Mouse (Mus musculus): ENCODE data around the gene Bbs4.

Gene Bbs4

DNA sequence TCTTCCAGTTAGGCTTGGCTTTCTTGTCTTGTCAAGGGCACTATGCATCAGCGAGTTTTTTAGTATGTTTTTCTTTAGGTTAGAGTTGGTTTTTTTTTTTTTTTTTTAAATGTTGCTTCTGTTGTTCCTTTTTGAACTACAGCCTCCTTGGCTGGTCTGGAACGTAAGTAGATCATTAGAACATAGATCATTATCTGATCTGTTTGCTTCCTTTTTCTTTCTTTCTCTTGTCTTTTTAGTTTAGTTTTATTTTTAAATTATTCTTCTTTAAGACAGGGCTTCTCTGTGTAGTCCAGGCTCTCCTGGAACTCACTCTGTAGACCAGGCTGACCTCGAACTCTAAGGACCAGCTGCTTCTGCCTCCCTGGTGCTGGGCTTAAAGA, 60.8 kb downstream of the Bbs4 start:
- in situ Hi-C loops (cut with MboI, MseI): loop anchor here (5.0 to 25.0 kb wide), 2 partner anchors 195 to 730 kb away; partner anchors contain the start of genes Arih1 and Cd276

DNA sequence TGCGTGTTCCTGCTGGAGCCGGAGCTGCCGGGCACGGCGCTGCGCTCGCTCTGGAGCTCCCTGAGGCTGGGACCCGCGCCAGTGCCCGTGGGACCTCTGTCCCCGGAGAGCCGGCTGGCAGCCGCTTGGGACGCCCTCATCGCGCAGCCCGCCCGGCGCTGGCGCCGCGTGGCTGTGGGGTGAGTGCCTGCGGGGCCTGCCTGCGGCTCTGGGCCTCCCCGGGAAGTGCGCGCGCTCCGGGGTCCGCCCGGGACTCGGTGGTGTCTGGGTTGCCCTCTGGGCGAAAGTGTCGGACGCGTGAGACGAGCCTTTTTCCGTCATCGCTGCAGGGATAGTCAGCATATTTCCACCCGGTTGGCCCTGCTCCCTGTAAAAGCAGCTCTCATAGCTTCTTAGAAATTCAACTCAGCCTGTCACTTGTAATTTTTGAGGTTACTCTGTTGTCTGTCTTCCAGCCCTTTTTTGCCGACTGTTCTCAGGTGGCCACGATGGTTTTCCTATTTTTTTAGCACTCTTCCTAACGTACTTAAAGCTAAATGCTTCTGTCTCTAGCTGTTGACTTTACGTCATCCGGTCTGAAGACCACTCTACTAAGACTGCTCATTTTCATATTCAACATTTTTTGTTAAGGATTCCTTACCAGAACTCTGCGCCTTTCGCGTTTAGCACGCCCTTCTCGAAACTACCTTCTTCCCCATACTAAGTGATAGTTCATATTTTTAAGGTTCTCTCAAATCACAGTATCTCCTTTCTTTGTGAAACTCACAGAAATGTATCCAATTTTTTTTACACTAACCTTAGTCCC, 61.4 kb downstream of the Bbs4 start:
- in situ Hi-C loops (cut with MboI, MseI): loop anchor here (5.0 to 25.0 kb wide), 2 partner anchors 195 to 730 kb away; partner anchors contain the start of genes Arih1 and Cd276

DNA sequence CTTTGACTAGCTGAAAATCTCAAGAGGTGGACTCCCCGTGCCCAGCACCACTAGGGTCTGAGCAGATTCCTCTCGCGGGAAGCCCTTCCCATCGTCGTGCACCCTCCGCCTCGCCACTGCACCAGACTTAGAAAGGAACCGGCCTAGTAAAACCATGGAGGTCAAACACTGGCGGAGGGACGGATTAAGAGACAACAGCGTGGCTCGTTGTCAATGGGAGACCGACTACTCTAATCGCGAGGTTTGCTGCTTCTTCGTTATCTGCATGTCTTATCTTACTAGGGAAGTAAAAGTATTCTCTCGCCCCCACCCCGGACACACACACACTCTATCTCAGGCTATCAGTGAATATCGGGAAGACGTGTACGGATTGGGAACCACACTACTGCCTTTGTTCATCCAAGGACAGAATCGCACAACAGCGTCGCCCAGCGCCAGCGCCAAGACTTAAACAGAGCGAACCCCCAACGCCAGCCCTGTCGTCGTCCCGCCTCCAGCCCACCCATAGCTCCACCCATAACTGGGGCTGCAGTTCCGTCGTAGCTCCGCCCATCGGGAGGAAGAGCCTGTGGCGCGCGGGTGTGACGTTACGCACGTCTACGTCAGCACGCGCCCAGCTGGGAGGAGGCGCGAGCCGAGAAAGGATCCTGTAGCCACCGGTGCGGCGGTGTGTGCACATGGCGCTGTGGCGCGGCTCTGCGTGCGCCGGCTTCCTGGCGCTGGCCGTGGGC, 62.2 kb downstream of the Bbs4 start, which contains the start of gene Adpgk:
TSS of gene Adpgk (plus strand) at position 602 of the 731 bp plus-strand sequence.
- in situ Hi-C loops (cut with MboI, MseI): loop anchor here (5.0 to 25.0 kb wide), 2 partner anchors 196 to 729 kb away; partner anchors contain the start of genes Arih1 and Cd276

DNA sequence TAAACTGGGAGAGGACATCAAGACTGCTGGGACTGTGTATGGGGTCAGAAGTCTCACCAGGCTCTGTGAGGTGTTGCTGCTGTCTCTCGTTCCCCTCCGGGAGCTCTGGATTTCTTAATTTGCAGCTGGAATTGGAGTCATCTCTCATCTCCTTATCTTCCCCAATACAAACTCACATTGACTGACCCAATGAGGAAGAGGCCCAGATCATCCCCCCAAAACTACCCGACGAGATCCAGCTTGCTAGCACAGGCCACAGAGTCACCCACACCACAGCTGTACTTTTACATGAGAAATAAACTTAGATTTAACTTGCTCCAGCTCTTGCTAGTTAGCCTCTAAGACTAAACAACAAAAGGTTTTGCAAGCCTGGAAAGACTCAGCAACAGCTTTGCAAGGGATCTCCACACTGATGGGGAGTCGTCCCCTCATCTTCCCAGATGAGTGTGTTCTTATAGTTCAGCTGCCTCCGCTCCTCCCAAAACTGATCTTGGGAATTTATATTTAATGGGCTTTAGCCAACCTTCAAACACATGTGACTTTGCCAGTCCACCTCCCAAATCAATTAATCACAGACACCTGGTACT, 63.7 kb downstream of the Bbs4 start:
- in situ Hi-C loops (cut with MboI, MseI): loop anchor here (5.0 to 25.0 kb wide), 2 partner anchors 198 to 727 kb away; partner anchors contain the start of genes Arih1 and Cd276

DNA sequence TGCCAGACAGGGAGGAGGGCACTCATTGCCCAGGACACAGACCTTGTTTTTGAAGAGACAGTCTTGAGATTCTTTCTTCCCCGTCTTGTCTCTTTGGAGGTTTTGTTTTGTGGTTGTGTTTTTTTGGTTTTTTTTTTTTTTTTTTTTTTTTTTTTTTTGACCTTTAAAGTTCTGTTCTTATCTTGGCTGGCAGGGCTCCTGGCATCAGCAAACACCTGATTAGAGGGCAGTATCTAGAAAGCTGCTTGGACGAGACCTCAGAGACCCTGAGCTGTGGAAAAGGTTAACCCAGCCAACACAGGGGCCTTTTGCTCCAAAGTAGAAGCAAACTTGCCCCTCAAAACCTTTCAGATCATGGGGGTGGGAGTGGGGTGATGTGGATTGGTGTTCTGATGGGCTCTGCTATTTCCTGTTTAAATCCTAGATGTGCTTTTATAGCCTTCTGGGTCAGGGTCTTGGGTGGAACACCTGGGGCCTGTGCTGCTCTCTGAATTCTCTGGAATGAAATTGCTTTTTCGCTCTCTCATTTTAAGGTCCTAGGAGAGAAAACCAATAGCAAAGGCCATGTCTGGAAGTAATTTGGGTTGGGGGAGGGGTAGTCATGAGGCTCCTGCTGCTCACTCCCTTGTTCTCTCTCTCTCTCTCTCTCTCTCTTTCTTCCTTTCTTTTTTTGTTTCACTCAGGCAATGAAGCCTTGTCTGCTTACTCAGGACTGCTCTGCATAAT, 64.5 kb downstream of the Bbs4 start:
- in situ Hi-C loops (cut with MboI, MseI): loop anchor here (25.0 kb wide), 1 partner anchor 727 kb away; the partner anchor contains the start of gene Cd276

DNA sequence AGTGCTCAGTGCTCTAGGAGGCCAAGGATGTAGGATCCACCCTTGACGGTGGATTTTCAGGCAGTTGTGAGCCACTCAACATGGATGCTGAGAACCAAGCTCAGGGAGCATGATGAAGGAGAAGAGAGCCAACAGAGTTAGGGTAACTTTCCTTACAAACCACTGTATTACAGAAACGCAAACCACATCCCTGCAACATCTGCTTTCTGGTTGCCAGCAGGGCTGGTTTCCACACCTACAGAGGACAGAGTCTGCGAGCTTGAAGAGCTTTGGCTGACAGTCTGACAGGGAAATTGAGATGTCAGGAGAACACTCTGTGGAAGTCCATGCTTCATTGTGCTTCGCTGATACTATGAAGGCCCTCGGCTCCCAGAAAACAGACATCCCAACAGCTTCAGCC, 65.2 kb downstream of the Bbs4 start:
- in situ Hi-C loops (cut with MboI, MseI): loop anchor here (25.0 kb wide), 1 partner anchor 726 kb away; the partner anchor contains the start of gene Cd276

DNA sequence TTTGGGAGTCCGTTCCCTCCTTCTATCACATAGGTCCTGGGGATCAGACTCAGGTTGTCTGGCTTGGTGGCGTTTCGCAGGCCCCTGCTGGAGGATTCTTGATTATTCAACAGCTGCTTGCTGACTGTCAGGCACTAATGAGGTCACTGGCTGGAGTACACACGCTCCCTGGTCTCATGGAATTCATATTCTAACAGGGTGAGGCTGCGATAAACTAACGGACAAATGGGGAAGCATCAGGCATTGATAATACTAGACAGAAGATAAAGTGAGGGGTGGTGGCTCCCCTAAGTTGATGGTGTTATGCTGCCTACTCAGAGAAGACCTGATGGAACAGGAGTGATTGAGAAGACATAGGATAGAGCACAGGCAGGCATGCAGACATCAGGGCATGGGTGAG, 67.7 kb downstream of the Bbs4 start:
- in situ Hi-C loops (cut with MboI, MseI): loop anchor here (25.0 kb wide), 1 partner anchor 723 kb away; the partner anchor contains the start of gene Cd276

DNA sequence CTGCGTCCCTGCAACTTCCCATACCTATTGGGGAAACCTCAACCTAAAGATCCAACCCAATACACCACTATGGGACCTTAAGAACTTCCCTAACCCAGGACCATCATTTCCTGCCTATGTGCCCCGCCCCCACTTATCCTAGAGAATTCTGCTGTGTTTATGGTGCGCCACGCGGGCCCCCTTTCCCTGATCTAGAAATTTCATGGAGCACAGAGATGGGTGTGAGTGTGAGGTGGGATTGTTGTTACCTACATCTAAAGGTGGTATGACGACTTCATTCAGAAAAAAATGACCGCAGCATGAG, 70.7 kb downstream of the Bbs4 start:
- in situ Hi-C loops (cut with MboI, MseI): loop anchor here (25.0 kb wide), 1 partner anchor 720 kb away; the partner anchor contains the start of gene Cd276

DNA sequence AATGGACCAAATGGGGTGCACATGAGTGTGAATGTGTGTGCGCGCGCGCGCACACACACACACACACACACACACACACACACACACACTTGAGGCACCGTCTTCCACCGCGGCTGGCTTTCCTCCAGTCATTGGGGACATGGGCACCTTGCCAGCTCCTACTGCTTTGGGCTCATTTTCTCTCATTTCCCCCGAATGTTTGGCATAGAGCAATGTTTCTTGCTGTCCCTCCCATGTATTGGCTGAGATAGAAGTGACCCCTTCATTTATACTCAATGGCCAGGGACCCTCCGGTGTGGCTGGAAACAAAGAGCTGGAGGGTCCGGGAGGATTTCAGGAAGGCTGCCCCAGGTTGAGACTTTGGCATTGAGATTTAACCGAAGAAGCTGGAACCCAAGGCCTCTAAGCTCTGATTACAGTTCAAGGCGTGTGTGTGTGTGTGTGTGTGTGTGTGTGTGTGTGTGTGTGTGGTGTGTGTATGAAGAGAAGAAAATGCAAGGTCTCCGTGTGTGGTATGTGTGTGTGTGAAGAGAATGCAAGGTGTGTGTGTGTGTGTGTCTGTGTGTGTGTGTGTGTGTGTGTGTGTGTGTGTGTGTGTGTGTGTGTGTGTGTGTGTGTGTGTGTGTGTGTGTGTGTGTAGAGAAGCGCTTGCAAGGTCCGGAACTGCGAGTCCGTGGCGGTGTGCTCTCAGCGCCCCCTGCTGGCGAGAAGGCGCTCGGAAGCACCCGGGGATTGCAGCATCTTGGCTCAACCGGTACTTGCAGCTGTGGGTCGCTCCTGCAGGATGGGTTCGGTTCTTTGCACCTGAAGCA, 71.2 kb downstream of the Bbs4 start:
- in situ Hi-C loops (cut with MboI, MseI): loop anchor here (25.0 kb wide), 1 partner anchor 720 kb away; the partner anchor contains the start of gene Cd276

DNA sequence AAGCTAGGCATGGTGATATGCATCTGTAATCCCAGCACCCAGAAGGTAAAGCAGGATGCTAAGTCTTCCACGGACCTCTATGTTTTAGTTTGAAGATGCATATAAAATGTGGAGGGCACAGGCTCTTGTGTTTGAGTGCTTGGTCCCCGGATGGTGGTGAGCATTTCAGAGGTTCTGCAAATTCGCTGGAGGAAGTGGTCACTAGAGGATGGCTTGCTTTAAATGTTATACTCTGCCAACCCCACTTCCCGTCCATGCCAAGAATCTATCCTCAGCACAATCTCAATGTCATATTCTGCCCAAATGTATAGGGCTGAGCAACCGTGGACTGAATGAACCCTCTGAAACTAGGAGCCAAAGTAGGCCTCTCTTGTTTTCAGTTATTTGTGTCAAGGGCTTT, 72.4 kb downstream of the Bbs4 start:
- in situ Hi-C loops (cut with MboI, MseI): loop anchor here (25.0 kb wide), 1 partner anchor 719 kb away; the partner anchor contains the start of gene Cd276

DNA sequence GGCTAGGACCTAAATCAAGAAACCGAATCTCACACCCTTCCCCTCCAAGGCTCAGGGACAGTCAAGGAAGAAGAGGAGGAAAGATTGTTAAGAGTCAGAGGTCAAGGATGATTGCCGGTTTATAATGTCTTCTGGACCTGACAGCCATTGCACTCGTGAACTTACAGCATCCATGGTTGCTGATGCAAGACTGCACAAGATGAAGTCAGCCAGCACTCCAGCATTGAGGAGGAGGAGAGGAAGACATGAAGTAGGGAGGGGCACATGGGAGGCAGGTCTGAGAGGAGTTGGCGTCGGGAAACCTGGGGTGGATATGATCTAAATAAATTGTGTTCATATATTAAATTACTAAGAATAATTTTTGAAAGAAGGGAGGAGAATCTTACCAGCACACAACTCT, 74.6 kb downstream of the Bbs4 start:
- in situ Hi-C loops (cut with MboI, MseI): loop anchor here (25.0 kb wide), 1 partner anchor 716 kb away; the partner anchor contains the start of gene Cd276

DNA sequence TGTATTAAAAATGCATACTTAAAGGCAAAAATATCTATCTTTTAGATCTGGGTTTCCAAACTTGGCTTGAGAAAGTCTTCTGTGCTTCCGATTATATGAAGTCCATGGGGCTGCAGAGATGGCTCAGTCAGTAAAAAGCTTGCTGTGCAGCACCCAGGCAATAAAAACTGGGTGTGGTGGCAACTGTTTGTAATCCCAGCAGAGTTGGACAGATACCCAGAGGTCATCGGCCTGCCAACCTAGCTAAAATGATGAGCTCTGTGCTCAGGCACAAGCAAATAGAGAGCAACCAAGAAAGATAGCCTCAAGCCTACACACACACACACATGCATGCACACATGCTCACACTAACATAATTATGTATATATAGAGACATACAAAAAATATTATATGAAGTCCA, 75.1 kb downstream of the Bbs4 start:
- in situ Hi-C loops (cut with MboI, MseI): loop anchor here (25.0 kb wide), 1 partner anchor 716 kb away; the partner anchor contains the start of gene Cd276

DNA sequence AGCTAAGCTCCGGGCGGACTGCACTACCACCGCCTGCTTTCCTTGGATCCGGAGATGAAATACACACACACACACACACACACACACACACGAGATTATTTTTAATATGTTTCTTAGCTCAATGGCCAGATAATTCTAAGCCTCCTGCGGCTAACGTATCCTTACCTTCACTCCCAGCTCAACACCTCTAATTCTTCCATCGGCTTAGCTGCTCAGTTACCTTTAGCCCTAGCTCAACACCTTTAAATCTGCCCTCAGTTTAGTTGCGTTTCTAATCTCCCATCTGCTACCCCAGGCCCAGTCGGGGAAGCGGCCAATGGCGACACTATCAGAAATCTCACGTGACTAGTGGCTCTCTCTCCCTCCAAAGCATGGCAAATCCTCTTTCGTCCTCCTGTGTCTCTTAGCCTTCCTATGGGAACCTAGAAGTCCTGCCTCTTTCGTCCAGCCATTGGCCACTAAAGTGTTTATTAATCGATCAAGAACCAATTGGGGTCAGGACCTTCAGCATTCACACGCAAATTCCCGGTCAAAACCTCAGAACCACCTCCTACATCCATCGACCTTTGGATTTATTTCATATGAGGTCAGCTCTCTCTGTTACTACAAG, 78.4 kb downstream of the Bbs4 start:
- in situ Hi-C loops (cut with MboI, MseI): loop anchor here (25.0 kb wide), 1 partner anchor 713 kb away; the partner anchor contains the start of gene Cd276

DNA sequence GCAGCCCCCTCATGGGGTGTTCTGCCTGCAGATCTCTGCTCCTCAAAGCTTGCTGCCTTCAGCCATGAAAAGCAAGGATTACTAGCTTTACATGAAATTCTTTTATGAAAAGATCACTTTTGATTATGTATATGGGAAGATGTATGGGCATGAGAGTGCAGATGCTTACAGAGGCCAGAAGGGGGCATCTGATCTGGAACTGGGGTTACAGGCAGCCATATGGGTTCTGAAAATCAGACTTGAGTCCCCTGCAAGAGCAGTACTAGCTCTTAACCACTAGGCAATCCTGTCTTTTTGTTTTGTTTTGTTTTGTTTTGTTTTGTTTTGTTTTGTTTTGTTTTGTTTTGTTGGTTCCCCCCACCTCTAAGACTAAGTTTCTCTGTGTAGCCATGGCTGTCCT, 80.1 kb downstream of the Bbs4 start:
- in situ Hi-C loops (cut with MboI, MseI): no loop called here
